Mouse (Mus musculus) liver, postnatal 0 days (tissue): Measurements from ENCODE around the gene Unc13a.

ENCODE experiments used
- CTCF ChIP-seq: sonication (generic); IDR thresholded peaks from 2 replicates; pipeline ENCODE4 v1.5.1; 2016; ENCODE audit warnings: antibody characterized with exemption, low read depth
- EP300 ChIP-seq: IDR thresholded peaks from 2 replicates; pipeline ENCODE4 v1.6.1; 2016; ENCODE audit warnings: antibody characterized with exemption, low read depth, mild to moderate bottlenecking

DNA sequence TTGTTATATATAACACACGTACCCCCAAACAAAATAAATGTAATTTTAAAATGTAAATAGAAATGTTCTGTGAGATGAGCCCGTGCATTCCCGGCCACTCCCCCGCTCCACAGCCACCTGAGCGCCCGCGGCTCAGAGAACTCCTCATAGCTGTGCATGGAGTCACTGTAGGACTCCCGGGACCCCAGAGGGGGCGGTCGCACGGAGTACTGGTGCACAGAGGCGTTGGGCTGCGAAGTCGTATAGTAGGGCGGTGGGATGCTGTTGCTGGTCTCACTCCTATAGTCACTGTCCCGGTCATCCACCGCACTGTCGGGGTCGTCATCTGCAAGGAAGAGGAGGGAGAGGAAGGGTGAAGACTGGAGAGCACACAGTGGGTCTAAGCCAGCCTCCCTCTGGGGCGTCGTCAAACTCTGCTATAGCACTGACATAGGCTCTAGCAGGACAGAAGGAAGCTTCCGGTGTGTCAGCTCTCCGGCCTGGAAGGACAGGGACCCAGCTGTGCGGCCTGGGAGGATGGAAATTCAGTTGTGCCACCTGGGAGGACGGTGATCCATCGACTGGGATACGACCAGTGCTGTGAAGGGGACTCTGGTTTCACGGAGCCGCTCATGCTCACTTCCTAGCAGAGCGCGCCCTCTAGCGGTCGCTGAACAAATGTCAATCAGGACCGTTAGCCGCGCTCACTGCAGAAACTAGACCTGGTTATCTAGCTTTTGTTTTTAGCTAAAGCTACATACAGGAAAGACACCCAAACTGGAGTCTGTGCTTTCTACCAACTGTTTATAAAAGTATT is 11.0 kb downstream of the Unc13a start:
- TF ChIP-seq CTCF (peak; percentile 95), EP300 (no peak)
